Mouse (Mus musculus): Measurements from ENCODE around the gene AI413582.

Gene AI413582

DNA sequence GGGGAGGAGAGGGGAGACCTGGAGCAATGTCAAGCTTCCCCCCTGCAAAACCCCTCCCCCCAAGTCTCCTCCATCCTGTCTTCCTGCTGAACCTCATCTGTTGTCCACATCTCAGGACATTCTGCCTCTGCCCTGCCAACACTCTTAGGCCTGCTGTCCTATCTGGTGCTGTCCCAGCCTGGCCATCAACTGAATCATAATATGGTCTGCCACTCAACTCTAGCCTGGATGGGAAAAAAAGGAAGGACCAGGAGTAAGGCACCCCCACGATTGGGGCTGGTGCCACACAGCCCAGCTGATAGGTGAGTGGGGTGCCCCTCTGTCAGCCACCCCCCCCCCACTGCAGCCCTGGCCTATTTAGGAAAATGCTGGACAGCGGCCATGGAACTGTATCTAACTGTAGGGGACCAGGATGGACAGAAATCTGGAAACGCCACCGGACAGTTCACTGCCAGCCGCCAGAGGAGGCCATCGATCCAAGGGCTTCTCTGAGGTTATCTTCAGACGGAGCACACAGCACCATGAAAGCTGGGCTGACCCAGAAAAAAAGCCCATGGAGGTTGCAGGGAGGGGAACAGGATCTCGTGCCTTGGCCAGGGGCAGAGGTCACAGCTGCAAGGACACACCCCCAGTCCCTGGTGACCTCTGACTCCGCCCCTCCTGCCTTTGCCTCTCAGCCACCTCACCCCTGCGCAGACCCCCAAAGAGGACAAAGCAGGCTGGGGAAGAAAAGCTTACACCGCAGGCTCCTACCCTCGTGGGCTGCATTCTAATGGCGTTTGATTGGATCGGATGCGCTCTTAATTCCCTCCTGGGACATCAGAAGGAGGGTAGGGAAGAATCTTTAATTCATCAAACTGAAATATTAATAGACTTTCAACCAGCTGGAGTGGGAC lies 46.6 kb downstream of the AI413582 start:
- no peak for DNase-seq (ENCODE audit: low spot score)

DNA sequence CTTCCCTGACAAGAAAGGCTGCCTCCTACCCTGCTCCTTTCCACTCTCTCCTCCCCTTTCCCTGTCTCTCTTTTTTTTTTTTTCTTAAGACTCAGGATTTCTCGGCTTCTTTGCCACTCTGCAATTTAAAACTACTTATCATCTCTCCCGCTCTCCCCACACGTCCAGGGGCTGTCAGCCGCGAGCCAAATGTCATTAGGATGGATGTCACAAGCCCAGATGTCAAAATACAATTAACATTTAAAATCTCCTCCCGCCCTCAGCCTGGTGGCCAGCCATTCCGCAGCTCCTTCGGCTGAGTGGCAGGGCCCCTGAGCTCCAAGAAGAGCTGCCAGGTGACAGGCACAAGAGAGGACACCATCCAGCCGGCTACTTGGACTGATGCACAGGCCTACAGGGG lies 47.3 kb downstream of the AI413582 start:
- DNase-seq (ENCODE audit: low spot score), result no peak

DNA sequence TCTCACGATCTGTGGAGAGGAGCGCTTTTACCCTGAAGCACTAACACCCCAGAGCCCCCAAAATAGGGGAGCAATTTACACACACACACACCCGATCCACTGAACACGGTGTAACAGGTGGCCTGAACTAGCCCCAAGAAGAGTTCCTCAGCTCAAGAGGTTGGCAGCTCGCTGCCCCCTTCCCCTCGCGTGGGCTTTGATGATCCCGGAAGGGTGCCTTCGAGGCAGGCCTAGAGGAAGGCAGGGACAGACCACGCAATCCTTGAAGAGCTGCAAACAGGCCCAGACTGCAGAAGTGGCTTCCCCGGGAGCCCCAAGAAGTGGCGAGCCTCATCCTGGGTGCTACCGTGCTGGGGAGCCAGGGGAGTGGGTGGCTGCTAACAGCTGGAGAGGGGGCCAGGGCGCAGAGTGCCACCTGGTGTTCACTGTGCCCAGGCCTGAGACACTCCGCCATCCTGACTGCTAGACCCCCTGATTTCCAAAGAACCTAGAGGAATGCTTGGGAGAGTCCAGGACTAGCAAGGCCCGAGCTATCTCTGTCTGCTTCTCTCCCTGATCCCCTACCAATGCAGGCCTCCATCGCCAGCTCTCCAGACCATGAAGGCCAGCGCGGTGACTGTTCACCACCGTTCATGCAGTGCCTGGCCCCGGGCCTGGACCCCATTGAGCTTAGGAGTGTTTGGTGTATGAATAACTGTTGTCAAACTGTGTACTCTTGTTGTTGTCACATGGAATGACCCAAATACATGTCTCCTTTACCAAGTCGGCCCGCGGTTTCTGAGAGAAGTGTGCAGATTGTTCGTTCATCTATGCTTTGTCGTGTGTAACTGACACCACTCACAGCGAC lies 51.4 kb downstream of the AI413582 start:
- DNase-seq (ENCODE audit: low spot score), result no peak
